In genomic region chr9:43240594-43240900, GRCm38 (mm10) we compare ENCODE assay signal across 8 mouse cellular contexts. TPM values are rescaled to one million over a fixed set of nuclear protein-coding genes. Genes with fewer than 3 reads are reported as not detected.
A peak's percentile ranks its signal among the peaks of the same experiment; 100 is the strongest.
DNase-seq lines count a peak whose midpoint lies in the region; ATAC-seq and TF ChIP-seq lines count a peak whose summit lies in the region.

No protein-coding gene starts in this region.

- peak overlapping the region; percentile 79 for H3K4me2 ChIP-seq in forebrain, embryonic 13.5 days
- H3K4me2 ChIP-seq in neural tube, embryonic 12.5 days (replicated peaks) = peak overlapping the region; percentile 83

- H3K79me2 ChIP-seq in liver, adult 2 months (ENCODE audit: control insufficient read depth, insufficient read depth, low read length) = peaks cover 23% of the 10 kb centered on the region

- TF ChIP-seq CTCF in liver, adult 2 months (IDR thresholded peaks at IDR 0.05; ENCODE audit: low read depth, low read length) = no peak

- DNase-seq in liver, adult 2 months (ENCODE audit: extremely low read depth, low read depth, low spot score) = no peak
- no peak for DNase-seq in liver
- DNase-seq in limb, embryonic 10.5 days (ENCODE audit: low spot score) = no peak
- no peak for DNase-seq in right cerebral cortex, postnatal 10 days (ENCODE audit: low spot score in 2 of 2)
- no peak for DNase-seq in embryo, embryonic 9.5 days (ENCODE audit: extremely low spot score)
- no peak for DNase-seq in left cerebral cortex, adult 11 months (ENCODE audit: low spot score)

- H3K36me3 ChIP-seq in liver, adult 2 months (ENCODE audit: control insufficient read depth, insufficient read depth, low read length) = peaks cover 10% of the 10 kb centered on the region; the same call in 1 of the 2 replicates
- no peaks in the 10 kb centered on the region for H3K36me3 ChIP-seq in forebrain, embryonic 13.5 days (ENCODE audit: poor library complexity, severe bottlenecking)
- peaks cover 22% of the 10 kb centered on the region for H3K36me3 ChIP-seq in limb, embryonic 10.5 days
- H3K36me3 ChIP-seq in neural tube, embryonic 12.5 days = no peaks in the 10 kb centered on the region

- H3K9ac ChIP-seq in liver, adult 2 months (ENCODE audit: low read depth, low read length) = peak overlapping the region; percentile 84
- no peak overlapping the region for H3K9ac ChIP-seq in forebrain, embryonic 13.5 days
- no peak overlapping the region for H3K9ac ChIP-seq in neural tube, embryonic 12.5 days

- no peak for ATAC-seq in forebrain, embryonic 13.5 days
- ATAC-seq in neural tube, embryonic 12.5 days (ENCODE audit: low FRiP score, low read depth) = no peak

- TF ChIP-seq POLR2A in liver, adult 2 months (IDR thresholded peaks at IDR 0.05; ENCODE audit: extremely low read depth, insufficient read depth, low read length) = no peak

- H3K4me1 ChIP-seq in liver, adult 2 months (ENCODE audit: control insufficient read depth, insufficient read depth, low read length) = peaks cover 8% of the 10 kb centered on the region; the same call in 1 of the 2 replicates
- peaks cover 30% of the 10 kb centered on the region for H3K4me1 ChIP-seq in forebrain, embryonic 13.5 days
- H3K4me1 ChIP-seq in limb, embryonic 10.5 days = peaks cover 84% of the 10 kb centered on the region
- peaks cover 17% of the 10 kb centered on the region for H3K4me1 ChIP-seq in neural tube, embryonic 12.5 days

- H3K4me3 ChIP-seq in liver, adult 2 months (ENCODE audit: insufficient read depth, low read depth, low read length) = peak overlapping the region; percentile 39; the same call in 1 of the 2 replicates
- H3K4me3 ChIP-seq in forebrain, embryonic 13.5 days = peak overlapping the region; percentile 60
- H3K4me3 ChIP-seq in limb, embryonic 10.5 days = peak overlapping the region; percentile 85
- no peak overlapping the region for H3K4me3 ChIP-seq in neural tube, embryonic 12.5 days

- 78% methylated on average over 2 of the region's 2 CpGs for WGBS in liver, adult 2 months
- WGBS in forebrain, embryonic 13.5 days = 37% methylated on average over 2 of the region's 2 CpGs
- 37% methylated on average over 2 of the region's 2 CpGs for WGBS in limb, embryonic 10.5 days
- 47% methylated on average over 2 of the region's 2 CpGs for WGBS in neural tube, embryonic 12.5 days

- H3K9me3 ChIP-seq in forebrain, embryonic 13.5 days (replicated peaks) = no peaks in the 10 kb centered on the region
- no peaks in the 10 kb centered on the region for H3K9me3 ChIP-seq in limb, embryonic 10.5 days (replicated peaks)
- no peaks in the 10 kb centered on the region for H3K9me3 ChIP-seq in neural tube, embryonic 12.5 days

- H3K27ac ChIP-seq in liver, adult 2 months (replicated peaks; ENCODE audit: insufficient read depth, low read depth, low read length) = peak overlapping the region; percentile 97
- no peak overlapping the region for H3K27ac ChIP-seq in forebrain, embryonic 13.5 days
- H3K27ac ChIP-seq in limb, embryonic 10.5 days = peak overlapping the region; percentile 93
- no peak overlapping the region for H3K27ac ChIP-seq in neural tube, embryonic 12.5 days

- no peaks in the 10 kb centered on the region for H3K27me3 ChIP-seq in liver, adult 2 months (ENCODE audit: control insufficient read depth, insufficient read depth, low read length)
- H3K27me3 ChIP-seq in forebrain, embryonic 13.5 days = peaks cover 17% of the 10 kb centered on the region
- H3K27me3 ChIP-seq in limb, embryonic 10.5 days (ENCODE audit: low read depth, poor library complexity, severe bottlenecking) = no peaks in the 10 kb centered on the region
- H3K27me3 ChIP-seq in neural tube, embryonic 12.5 days (replicated peaks) = peaks cover 31% of the 10 kb centered on the region

RNA-seq across cellular contexts. Expression of gene Oaf, which starts 0.8 kb away (rescaled TPM):
- total RNA-seq in liver, adult 2 months (2014; rRNA removed) = 237 and 289 TPM in 2 replicates
- polyA plus RNA-seq in liver, adult 2 months (2012; rRNA removed) = 243 and 326 TPM in 2 replicates
- 7.6 and 9.1 TPM in 2 replicates for polyA plus RNA-seq in forebrain, embryonic 13.5 days (2015; fragmentation: Nextera tagmentation; extraction: Ambion mirVana)
- 68.6 and 87.4 TPM in 2 replicates for polyA plus RNA-seq in limb, embryonic 10.5 days (2016; fragmentation: Nextera tagmentation; extraction: Ambion mirVana)
- polyA plus RNA-seq in neural tube, embryonic 12.5 days (2016; fragmentation: Nextera tagmentation; extraction: Ambion mirVana) = 37.2 and 40.0 TPM in 2 replicates

RNA-seq across cellular contexts. Expression of gene Pou2f3, which starts 30.4 kb away (rescaled TPM):
- not detected in 2 replicates for total RNA-seq in liver, adult 2 months (2014; rRNA removed)
- not detected in 2 replicates for polyA plus RNA-seq in liver, adult 2 months (2012; rRNA removed)
- not detected in 2 replicates for polyA plus RNA-seq in forebrain, embryonic 13.5 days (2015; fragmentation: Nextera tagmentation; extraction: Ambion mirVana)
- polyA plus RNA-seq in limb, embryonic 10.5 days (2016; fragmentation: Nextera tagmentation; extraction: Ambion mirVana) = 0.08 TPM in 1 of 2 replicates, not detected in the other
- polyA plus RNA-seq in neural tube, embryonic 12.5 days (2016; fragmentation: Nextera tagmentation; extraction: Ambion mirVana) = not detected in 2 replicates

Comparison
In these comparisons a context has a peak if more than half of its experiments do, and no peak if none do; other contexts are left out.
1. H3K27ac ChIP-seq: peak in liver, adult 2 months (single experiment) and limb, embryonic 10.5 days (single experiment); none in forebrain, embryonic 13.5 days (single experiment) and neural tube, embryonic 12.5 days (single experiment).